Mouse (Mus musculus) intestine, embryonic 15.5 days (tissue): ENCODE results near the gene Ncoa5. TPM values are rescaled to one million over a fixed set of nuclear protein-coding genes. Genes with fewer than 3 reads are reported as not detected.

Experiments
- ATAC-seq: fragments of 200-750 bp; cut with Nextera tagmentation; 2 replicates; pipeline ENCODE4 v1.8.0; 2017; ENCODE audit warnings: moderate TSS enrichment, moderate library complexity
- H3K27ac ChIP-seq: fragments of 300-500 bp; sonication (generic); 2 replicates; pipeline ENCODE4 v1.5.1; 2015; ENCODE audit warnings: mild to moderate bottlenecking, inconsistent platforms
- H3K27me3 ChIP-seq: fragments of 300-500 bp; sonication (generic); replicated peaks from 2 replicates; pipeline ENCODE4 v1.6.1; 2015; ENCODE audit warnings: inconsistent platforms
- H3K36me3 ChIP-seq: fragments of 300-500 bp; sonication (generic); 2 replicates; pipeline ENCODE4 v1.6.1; 2015; ENCODE audit warnings: inconsistent platforms
- H3K4me1 ChIP-seq: fragments of 300-500 bp; sonication (generic); replicated peaks from 2 replicates; pipeline ENCODE4 v1.6.1; 2015; ENCODE audit warnings: inconsistent platforms
- H3K4me2 ChIP-seq: fragments of 300-500 bp; sonication (generic); replicated peaks from 2 replicates; pipeline ENCODE4 v1.6.1; 2015; ENCODE audit warnings: mild to moderate bottlenecking, inconsistent platforms
- H3K4me3 ChIP-seq: fragments of 300-500 bp; sonication (generic); replicated peaks from 2 replicates; pipeline ENCODE4 v1.5.1; 2015; ENCODE audit warnings: inconsistent platforms
- H3K9ac ChIP-seq: fragments of 300-500 bp; sonication (generic); 2 replicates; pipeline ENCODE4 v1.6.1; 2015; ENCODE audit warnings: inconsistent platforms
- H3K9me3 ChIP-seq: fragments of 300-500 bp; sonication (generic); 2 replicates; pipeline ENCODE4 v1.6.1; 2016; ENCODE audit warnings: inconsistent platforms
- WGBS: fragments of 180-500 bp; shearing (Covaris S2); methylation state at CpG from one replicate; pipeline ENCODE4 v1.1.7; 2015; 5-methylcytosine and 5-hydroxymethylcytosine counted together
- polyA plus RNA-seq: library from polyadenylated mRNA; unstranded; fragments of >200 nt; fragmentation: Nextera tagmentation; extraction: Ambion mirVana; gene quantifications from 2 replicates; pipeline ENCODE4 v1.2.1, GENCODE M21; 2015

Gene Ncoa5
- polyA plus RNA-seq, 1 experiment from 2014 or later = 48.8 TPM

DNA sequence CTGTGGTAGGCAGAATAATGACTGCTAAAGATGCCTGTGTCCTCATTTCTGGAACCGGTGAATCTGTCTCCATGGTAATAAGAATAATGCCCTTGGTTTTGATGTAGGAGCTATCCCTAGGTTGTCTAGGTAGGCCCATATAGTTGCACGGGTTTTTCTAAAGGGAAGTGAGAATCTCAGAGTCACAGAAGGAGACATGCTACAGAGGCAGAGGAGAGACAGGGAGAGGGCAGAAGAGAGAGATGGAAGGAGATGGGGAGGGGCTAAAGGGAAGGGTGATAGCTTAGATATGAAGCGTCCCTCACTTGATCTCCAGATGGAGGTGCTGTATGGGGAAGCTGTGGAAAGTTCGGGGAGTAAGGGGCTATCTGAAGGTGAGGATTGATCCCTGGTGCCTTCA, 2.7 kb upstream of the Ncoa5 start:
- Histone ChIP-seq H3K4me1 (peaks cover 10% of the 10 kb centered on the region), H3K9me3 (no peaks in the 10 kb centered on the region), H3K4me2 (no peak overlapping the region), H3K27me3 (no peaks in the 10 kb centered on the region), H3K36me3 (no peaks in the 10 kb centered on the region), H3K27ac (no peak overlapping the region), H3K4me3 (no peak overlapping the region), H3K9ac (no peak overlapping the region)
- 69% methylated on average over 4 of the region's 4 CpGs for WGBS
- ATAC-seq = no peak

DNA sequence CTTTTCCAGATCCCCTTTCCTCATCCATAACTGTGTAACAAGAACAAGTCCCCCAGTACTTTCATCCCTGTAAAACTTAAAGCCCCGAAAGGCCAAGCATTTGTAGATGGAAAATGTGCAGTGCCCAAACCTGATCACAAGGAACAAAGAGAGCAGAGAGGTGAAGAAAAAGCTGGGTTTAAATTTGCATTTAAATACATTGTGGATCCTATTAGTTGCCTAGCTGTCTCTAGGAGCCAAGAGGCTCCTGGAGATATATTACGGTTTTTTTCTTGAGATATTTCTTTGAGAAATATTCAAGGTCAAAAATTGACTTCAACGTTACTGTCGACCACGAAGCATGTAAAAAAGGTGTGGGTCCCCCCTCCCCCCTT, 378 bp upstream of the Ncoa5 start:
- no peaks in the 10 kb centered on the region for H3K27me3 ChIP-seq
- H3K36me3 ChIP-seq = no peaks in the 10 kb centered on the region
- no peak; the same call in 1 of the 2 replicates for ATAC-seq
- peaks cover 12% of the 10 kb centered on the region for H3K4me1 ChIP-seq
- H3K27ac ChIP-seq = 0 out of 2 replicates have a peak overlapping the region, but pooled peaks have one; percentile 9
- peak overlapping the region; percentile 97 for H3K4me3 ChIP-seq
- peak overlapping the region; percentile 77 for H3K4me2 ChIP-seq
- H3K9ac ChIP-seq = no peak overlapping the region
- WGBS = 40% methylated on average over 5 of the region's 5 CpGs
- no peaks in the 10 kb centered on the region for H3K9me3 ChIP-seq

- Histone ChIP-seq H3K4me1 (peaks cover 12% of the 10 kb centered on the region), H3K27me3 (no peaks in the 10 kb centered on the region), H3K36me3 (no peaks in the 10 kb centered on the region), H3K4me2 (peak overlapping the region; percentile 77), H3K9me3 (no peaks in the 10 kb centered on the region), H3K9ac (no peak overlapping the region), H3K27ac (no peak overlapping the region), H3K4me3 (peak overlapping the region; percentile 97)
- ATAC-seq = no peak
- 33% methylated on average over 6 of the region's 6 CpGs for WGBS
Observed at GRCm38 (mm10) chr2:165033306-165033705, 1.4 kb downstream of the Ncoa5 start.

DNA sequence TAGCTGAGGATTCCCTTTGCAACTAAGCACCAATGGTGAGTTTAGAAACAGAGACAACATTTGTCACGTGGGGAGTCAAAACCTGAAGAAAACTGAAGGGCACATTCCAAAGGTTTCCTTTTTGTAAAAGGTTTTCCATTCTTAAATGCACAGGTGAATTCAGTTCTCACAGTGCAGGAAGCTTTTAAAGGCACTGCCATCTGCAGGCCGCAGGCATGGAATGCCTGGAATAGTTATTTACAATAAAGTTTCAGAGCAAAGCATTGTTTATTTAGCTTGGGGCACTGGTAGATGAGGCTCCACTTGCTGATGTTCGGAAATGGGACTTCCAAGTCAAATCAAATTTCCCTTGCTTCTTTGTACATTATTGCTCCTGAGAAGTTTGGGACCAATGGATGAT, 2.1 kb downstream of the Ncoa5 start:
- H3K4me1 ChIP-seq = peaks cover 12% of the 10 kb centered on the region
- no peaks in the 10 kb centered on the region for H3K36me3 ChIP-seq
- no peak for ATAC-seq
- H3K27ac ChIP-seq = no peak overlapping the region
- 32% methylated on average over 3 of the region's 3 CpGs for WGBS
- no peak overlapping the region for H3K4me3 ChIP-seq
- H3K27me3 ChIP-seq = no peaks in the 10 kb centered on the region
- no peak overlapping the region for H3K4me2 ChIP-seq
- H3K9me3 ChIP-seq = no peaks in the 10 kb centered on the region
- H3K9ac ChIP-seq = no peak overlapping the region

DNA sequence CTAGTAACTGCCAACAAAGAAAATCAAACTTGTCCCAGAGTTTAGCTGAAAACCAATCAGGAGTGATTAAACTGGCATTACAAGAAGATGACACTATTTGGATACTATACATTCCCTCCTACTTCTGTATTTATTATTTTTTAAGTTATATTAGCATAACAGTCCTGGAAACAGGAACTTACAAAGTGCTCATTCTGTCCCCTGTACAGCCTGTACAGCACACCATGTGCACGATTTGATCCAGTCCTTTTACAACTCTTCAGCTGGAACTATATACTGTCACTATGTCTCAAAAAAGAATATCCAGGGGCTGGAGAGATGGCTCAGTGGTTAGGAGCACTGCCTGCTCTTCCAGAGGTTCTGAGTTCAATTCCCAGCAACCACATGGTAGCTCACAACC, 7.5 kb downstream of the Ncoa5 start:
- 49% methylated on average over 1 of the region's 1 CpGs for WGBS
- Histone ChIP-seq H3K9ac (no peak overlapping the region), H3K27me3 (no peaks in the 10 kb centered on the region), H3K36me3 (no peaks in the 10 kb centered on the region), H3K4me3 (no peak overlapping the region), H3K4me1 (no peaks in the 10 kb centered on the region), H3K27ac (no peak overlapping the region), H3K9me3 (no peaks in the 10 kb centered on the region), H3K4me2 (no peak overlapping the region)
- ATAC-seq = no peak

DNA sequence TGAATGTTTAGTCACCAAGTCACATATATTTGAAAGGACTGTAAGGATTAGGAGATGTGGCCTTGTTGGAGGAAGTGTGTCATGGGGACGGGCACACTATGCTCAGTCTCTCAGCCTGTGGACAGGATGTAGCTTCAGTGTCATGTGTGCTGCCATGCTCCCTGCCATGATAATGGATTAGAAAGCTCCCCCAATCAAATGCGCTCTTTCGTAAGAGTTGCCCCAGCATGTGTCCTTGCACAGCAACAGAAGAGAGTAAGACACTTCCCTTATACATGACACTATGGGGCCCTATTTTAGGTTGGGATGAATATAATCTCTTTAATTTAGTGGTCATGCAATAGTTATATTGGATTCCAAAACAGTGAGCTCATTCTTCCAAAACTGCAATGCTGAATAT, 14.2 kb downstream of the Ncoa5 start:
- WGBS = 91% methylated on average over 3 of the region's 3 CpGs
- ATAC-seq = no peak
- no peak overlapping the region for H3K27ac ChIP-seq
- no peaks in the 10 kb centered on the region for H3K4me1 ChIP-seq
- H3K9me3 ChIP-seq = no peaks in the 10 kb centered on the region
- no peak overlapping the region for H3K4me2 ChIP-seq
- H3K9ac ChIP-seq = no peak overlapping the region
- no peak overlapping the region for H3K4me3 ChIP-seq
- H3K27me3 ChIP-seq = no peaks in the 10 kb centered on the region
- H3K36me3 ChIP-seq = no peaks in the 10 kb centered on the region

- H3K4me1 ChIP-seq = no peaks in the 10 kb centered on the region
- H3K9ac ChIP-seq = no peak overlapping the region
- H3K27me3 ChIP-seq = no peaks in the 10 kb centered on the region
- H3K36me3 ChIP-seq = peaks cover 14% of the 10 kb centered on the region
- WGBS = 84% methylated on average over 5 of the region's 5 CpGs
- H3K4me3 ChIP-seq = no peak overlapping the region
- no peak for ATAC-seq
- no peaks in the 10 kb centered on the region for H3K9me3 ChIP-seq
- H3K27ac ChIP-seq = no peak overlapping the region
- H3K4me2 ChIP-seq = no peak overlapping the region
Observed at GRCm38 (mm10) chr2:165014935-165015334, 19.7 kb downstream of the Ncoa5 start.

DNA sequence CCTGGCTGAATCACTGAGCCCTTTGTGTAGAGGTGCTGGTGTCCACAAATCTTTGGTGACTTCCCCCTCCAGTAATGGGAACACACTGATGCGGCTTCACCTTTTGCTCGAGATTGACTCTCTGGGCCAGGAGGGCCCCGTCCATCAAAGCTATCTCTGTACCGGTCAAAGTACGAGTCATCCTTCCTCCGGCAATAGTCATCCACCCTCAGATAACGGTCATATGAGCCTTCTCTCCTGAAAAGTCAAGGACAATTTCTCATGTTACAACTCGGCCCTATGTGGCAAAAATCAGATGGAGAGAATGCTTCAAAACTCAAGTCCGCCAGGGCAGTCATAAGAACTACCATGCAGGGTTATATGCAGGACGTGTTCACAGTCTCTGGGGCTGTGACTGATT, 24.3 kb downstream of the Ncoa5 start:
- Histone ChIP-seq H3K9ac (no peak overlapping the region), H3K4me1 (no peaks in the 10 kb centered on the region), H3K4me3 (no peak overlapping the region), H3K4me2 (no peak overlapping the region), H3K9me3 (no peaks in the 10 kb centered on the region), H3K27me3 (no peaks in the 10 kb centered on the region), H3K36me3 (peaks cover 45% of the 10 kb centered on the region), H3K27ac (no peak overlapping the region)
- ATAC-seq = no peak
- 70% methylated on average over 10 of the region's 10 CpGs for WGBS

DNA sequence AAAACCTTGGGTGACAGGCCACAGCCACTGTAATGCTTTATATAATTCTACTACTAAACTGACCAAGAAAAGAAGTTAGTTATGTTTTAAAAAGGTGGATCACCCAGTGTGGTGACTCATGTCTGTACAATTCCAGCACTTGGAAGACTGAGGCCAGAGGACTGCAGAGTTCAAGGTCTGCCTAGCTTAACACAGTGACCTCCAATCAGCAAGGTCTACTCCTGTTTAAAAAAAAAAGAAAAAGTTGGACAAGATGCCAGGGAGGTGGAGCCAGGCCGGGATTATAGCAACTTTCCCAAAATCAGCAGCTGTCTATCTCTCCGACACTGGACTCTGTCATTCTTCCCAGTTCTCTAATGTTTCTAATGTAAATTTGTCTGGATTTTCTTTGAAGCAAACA, 25.1 kb downstream of the Ncoa5 start:
- H3K27me3 ChIP-seq = no peaks in the 10 kb centered on the region
- H3K4me3 ChIP-seq = no peak overlapping the region
- H3K36me3 ChIP-seq = peaks cover 50% of the 10 kb centered on the region
- H3K4me1 ChIP-seq = no peaks in the 10 kb centered on the region
- ATAC-seq = no peak
- no peak overlapping the region for H3K9ac ChIP-seq
- WGBS = 83% methylated on average over 2 of the region's 2 CpGs
- H3K4me2 ChIP-seq = no peak overlapping the region
- H3K27ac ChIP-seq = no peak overlapping the region
- no peaks in the 10 kb centered on the region for H3K9me3 ChIP-seq

DNA sequence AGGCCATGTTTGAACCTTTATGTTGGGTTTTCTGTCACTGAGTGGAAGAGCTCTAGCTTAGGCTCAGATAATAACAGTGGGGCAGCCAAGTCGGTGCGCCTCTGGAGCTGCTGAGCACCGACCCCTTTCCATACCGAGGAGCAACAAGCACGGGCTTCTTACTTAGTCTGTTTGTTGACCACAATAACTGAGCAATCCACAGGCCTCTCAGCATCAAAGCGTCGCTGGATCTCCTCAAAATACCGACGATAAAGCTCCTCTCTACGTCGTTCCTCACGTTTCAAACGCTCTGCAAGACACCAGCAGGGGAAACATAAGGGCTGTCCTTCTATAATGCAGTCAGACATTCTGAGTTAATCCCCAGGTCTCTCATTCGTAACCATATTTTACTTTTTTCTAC, 25.5 kb downstream of the Ncoa5 start:
- no peak overlapping the region for H3K9ac ChIP-seq
- H3K4me3 ChIP-seq = no peak overlapping the region
- no peaks in the 10 kb centered on the region for H3K4me1 ChIP-seq
- H3K4me2 ChIP-seq = no peak overlapping the region
- ATAC-seq = no peak
- H3K36me3 ChIP-seq = peaks cover 50% of the 10 kb centered on the region
- H3K27ac ChIP-seq = no peak overlapping the region
- no peaks in the 10 kb centered on the region for H3K9me3 ChIP-seq
- WGBS = 95% methylated on average over 14 of the region's 14 CpGs
- no peaks in the 10 kb centered on the region for H3K27me3 ChIP-seq

GRCm38 (mm10) chr2:165007986-165008385, 26.7 kb downstream of the Ncoa5 start:
- Histone ChIP-seq H3K4me2 (no peak overlapping the region), H3K4me1 (no peaks in the 10 kb centered on the region), H3K4me3 (no peak overlapping the region), H3K27ac (no peak overlapping the region), H3K9me3 (no peaks in the 10 kb centered on the region), H3K36me3 (peaks cover 59% of the 10 kb centered on the region), H3K9ac (no peak overlapping the region), H3K27me3 (no peaks in the 10 kb centered on the region)
- no peak for ATAC-seq
- 92% methylated on average over 1 of the region's 1 CpGs for WGBS

GRCm38 (mm10) chr2:165006813-165007212, 27.9 kb downstream of the Ncoa5 start:
- WGBS = 93% methylated on average over 4 of the region's 4 CpGs
- H3K9me3 ChIP-seq = no peaks in the 10 kb centered on the region
- no peaks in the 10 kb centered on the region for H3K4me1 ChIP-seq
- ATAC-seq = no peak
- H3K9ac ChIP-seq = no peak overlapping the region
- H3K27ac ChIP-seq = no peak overlapping the region
- no peaks in the 10 kb centered on the region for H3K27me3 ChIP-seq
- no peak overlapping the region for H3K4me3 ChIP-seq
- H3K36me3 ChIP-seq = peaks cover 65% of the 10 kb centered on the region
- no peak overlapping the region for H3K4me2 ChIP-seq

GRCm38 (mm10) chr2:165004237-165004636, 30.4 kb downstream of the Ncoa5 start:
- no peak overlapping the region for H3K4me3 ChIP-seq
- peaks cover 66% of the 10 kb centered on the region for H3K36me3 ChIP-seq
- no peaks in the 10 kb centered on the region for H3K27me3 ChIP-seq
- H3K9me3 ChIP-seq = no peaks in the 10 kb centered on the region
- H3K27ac ChIP-seq = no peak overlapping the region
- ATAC-seq = no peak
- no peak overlapping the region for H3K9ac ChIP-seq
- WGBS = 89% methylated on average over 10 of the region's 10 CpGs
- H3K4me2 ChIP-seq = no peak overlapping the region
- H3K4me1 ChIP-seq = no peaks in the 10 kb centered on the region

GRCm38 (mm10) chr2:165003108-165003507, 31.6 kb downstream of the Ncoa5 start:
- peaks cover 59% of the 10 kb centered on the region for H3K36me3 ChIP-seq
- no peak overlapping the region for H3K27ac ChIP-seq
- WGBS = 92% methylated on average over 3 of the region's 3 CpGs

More at GRCm38 (mm10) chr2:165003108-165003507, 31.6 kb downstream of the Ncoa5 start:
- Histone ChIP-seq H3K27me3 (peaks cover 9% of the 10 kb centered on the region), H3K4me1 (peaks cover 8% of the 10 kb centered on the region), H3K4me3 (no peak overlapping the region), H3K4me2 (no peak overlapping the region), H3K9me3 (no peaks in the 10 kb centered on the region), H3K9ac (no peak overlapping the region)
- ATAC-seq = no peak
